Mouse (Mus musculus): ENCODE results near the gene Zc3hav1l.

Gene Zc3hav1l

DNA sequence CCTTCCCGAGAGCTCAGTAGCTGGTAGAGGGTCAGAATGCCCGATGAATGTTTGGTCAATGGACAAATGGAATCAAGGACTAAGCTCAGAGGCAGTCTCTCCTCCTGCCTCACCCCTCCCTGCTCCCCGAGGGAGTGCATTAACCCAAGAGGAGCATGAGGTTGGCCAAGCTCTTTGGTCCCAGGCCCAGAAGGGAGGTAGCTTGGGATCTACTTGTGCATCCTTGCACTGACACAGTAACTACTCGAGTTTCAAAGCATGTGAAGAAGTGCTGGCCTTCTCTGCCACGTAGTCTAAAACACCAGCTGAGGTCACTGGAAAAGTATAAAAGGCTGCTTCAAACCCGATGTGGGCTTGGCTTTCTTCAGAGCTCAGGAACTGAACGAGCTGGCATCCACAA, 34.6 kb downstream of the Zc3hav1l start:
- in situ Hi-C loops (cut with MboI, MseI) = no loop called here

DNA sequence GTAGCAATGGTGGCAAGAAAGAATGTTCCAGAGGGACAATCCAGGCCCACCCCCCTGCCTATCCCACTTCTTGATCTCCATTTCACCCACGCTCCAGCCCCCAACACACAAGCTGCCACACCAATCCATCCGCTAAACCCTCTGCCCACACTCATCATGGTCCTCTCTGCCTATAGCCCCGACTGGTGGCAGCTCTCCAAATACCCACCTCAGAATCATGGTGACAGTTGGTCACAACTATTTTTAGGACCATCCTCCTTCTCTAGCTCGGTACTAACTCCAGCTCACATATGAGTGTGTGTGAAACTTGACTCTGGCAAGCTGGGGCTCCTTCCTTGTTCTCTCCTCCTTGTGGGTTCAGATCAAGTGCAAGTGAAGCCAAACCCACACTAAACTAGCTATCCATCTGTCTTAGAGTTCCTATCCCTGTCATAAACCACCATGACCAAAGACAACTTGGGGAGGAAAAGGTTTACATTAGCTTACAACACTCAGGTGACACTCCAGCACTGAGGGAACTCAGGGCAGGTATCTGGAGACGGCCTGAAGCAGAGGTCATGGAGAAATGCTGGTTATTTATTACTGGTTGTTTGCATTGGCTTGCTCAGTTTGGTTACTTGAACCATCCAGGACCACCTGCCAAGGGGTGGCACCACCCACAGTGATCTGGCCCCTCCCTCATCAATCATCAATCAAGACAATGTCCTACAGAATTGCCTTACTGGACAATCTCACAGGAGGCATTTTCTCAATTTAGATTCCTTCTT, 35.5 kb downstream of the Zc3hav1l start:
- in situ Hi-C loops (cut with MboI, MseI) = no loop called here

- in situ Hi-C loops (cut with MboI, MseI) = no loop called here
Measured at GRCm38 (mm10) chr6:38261877-38262276, 37.2 kb downstream of the Zc3hav1l start.

GRCm38 (mm10) chr6:38257506-38257905, 41.6 kb downstream of the Zc3hav1l start:
- in situ Hi-C loops (cut with MboI, MseI) = no loop called here

- in situ Hi-C loops (cut with MboI, MseI) = no loop called here
Measured at GRCm38 (mm10) chr6:38256793-38257192, 42.3 kb downstream of the Zc3hav1l start.

DNA sequence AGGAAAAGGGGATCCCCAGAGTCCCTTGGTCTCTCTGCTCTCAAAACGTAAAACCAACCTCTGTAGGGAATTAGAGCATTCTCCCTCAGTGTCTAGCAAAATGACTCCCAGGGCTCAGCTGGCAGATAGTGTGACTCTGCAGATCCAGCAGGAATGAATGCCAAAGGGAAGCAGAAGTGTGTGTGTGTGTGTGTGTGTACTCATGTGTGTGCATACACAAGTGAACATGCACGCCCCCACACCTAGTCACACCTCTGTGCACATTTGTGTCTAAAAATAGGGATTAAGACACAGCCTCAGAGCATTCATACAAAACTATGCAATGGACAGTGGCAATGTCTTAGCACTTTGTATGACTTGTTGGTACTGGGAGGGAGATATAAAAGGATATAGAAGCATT, 43.3 kb downstream of the Zc3hav1l start:
- in situ Hi-C loops (cut with MboI, MseI) = no loop called here

DNA sequence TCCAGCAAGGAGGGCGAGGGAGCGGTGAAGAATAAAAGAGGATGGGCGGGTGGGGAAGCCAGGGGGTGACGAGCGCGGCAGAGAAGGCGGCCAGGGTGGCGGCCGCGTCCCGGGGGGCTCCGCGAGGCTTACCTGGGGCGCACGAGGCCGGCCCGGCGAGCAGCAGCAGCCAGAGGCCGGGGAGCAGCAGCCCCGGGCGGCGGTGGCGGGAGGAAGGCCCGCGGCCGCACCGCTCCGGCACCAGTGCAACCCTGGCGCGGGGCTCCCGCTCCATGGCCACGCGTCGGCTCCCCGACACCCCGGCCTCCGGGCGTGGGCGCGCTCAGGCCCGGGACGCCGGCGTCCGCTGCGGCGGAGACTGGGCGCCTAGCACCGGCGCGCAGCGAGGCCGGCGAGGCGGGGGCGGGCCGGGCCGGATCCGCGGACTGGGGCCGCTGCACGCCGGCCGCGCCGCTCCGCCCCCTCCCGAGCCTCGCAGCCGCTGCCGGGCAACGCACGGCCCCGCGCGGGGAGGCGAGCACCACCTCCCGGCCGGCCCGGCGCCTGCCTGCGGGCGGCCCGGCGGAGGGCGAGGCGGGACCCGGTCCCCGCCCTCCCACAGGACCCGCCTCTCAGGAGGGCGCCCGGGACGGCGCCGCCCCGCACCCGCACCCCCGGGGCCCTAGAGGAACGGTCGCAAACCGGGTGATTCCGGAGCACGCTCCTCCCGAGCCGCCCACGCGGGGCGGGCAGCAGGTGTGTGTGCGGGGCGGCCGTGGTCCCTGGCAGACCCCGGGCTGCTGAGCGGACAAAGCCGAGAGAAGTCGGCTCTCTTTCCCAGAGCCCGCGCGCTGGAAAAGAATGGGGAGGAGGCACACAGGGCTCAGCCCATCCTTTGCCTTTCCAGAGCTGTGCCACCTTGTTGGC, 45.1 kb downstream of the Zc3hav1l start, which contains the start of gene D630045J12Rik:
TSS of gene D630045J12Rik (minus strand) at position 274 of the 906 bp plus-strand sequence.
- in situ Hi-C loops (cut with MboI, MseI) = loop anchor here (5.0 kb wide), 1 partner anchor 87 kb away; no protein-coding TSS in a partner anchor

- in situ Hi-C loops (cut with MboI, MseI) = loop anchor here (5.0 kb wide), 1 partner anchor 86 kb away; no protein-coding TSS in a partner anchor
Measured at GRCm38 (mm10) chr6:38252766-38253735, 46.0 kb downstream of the Zc3hav1l start.

GRCm38 (mm10) chr6:38252139-38252538, 46.9 kb downstream of the Zc3hav1l start:
- in situ Hi-C loops (cut with MboI, MseI) = loop anchor here (5.0 kb wide), 1 partner anchor 85 kb away; no protein-coding TSS in a partner anchor

DNA sequence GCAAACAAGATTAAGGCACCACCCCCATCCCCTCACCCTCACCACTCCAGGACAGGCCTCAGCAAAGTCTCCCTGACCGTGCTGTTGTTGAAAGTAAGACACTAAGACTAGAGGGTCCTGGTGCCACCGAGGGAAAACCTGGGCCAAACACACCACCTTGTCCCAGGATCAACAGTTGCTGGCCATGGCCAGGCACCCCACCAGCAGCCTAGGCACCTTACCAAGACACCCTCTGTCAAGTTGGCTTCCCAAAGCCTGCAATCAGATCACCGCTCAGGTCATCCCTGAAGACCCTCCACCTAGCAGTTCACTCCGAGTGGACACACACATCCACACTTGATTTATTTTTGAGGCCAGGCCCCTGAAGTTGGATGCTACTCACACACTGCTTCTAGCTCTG, 47.6 kb downstream of the Zc3hav1l start:
- in situ Hi-C loops (cut with MboI, MseI) = loop anchor here (5.0 kb wide), 1 partner anchor 84 kb away; no protein-coding TSS in a partner anchor

DNA sequence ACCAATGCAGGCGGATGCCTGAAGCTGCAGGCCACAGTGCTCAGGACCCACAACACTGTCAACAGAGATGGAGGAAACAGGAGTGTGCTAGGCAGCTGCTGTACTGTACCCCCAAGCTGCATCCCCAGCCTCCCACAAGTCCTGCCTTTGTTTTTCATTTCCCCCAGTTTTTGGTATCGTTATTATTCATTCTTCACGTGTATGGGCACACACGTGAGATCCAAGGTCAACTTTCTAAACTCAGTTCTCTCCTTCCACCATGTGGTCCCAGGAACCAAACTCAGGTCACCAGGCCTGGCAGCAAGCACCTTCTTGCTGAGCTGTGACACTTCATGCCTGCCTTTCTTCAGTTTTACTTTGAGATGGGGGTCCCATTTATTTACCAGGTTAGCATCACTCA, 51.7 kb downstream of the Zc3hav1l start:
- in situ Hi-C loops (cut with MboI, MseI) = no loop called here

GRCm38 (mm10) chr6:38244806-38245205, 54.3 kb downstream of the Zc3hav1l start:
- in situ Hi-C loops (cut with MboI, MseI) = no loop called here

DNA sequence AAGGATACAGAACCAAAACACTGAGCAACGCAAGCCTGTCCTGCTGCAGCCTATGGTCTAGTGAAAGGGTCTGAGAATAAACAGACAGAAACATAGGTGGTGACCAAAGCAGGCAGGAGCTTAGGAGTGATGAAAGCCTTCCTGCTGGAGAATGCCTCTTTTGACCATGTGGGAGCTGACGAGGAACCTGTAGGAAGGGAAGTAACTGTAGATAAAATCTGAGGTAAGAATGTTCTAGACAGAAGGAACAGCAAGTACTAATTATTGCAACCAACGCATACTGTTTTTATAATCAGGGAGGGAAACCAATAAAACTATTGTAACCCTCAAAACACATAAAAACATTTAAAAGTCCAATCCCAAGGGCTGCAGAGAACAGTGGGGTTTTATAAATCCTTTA, 54.9 kb downstream of the Zc3hav1l start:
- in situ Hi-C loops (cut with MboI, MseI) = no loop called here

- in situ Hi-C loops (cut with MboI, MseI) = no loop called here
Measured at GRCm38 (mm10) chr6:38242833-38243232, 56.2 kb downstream of the Zc3hav1l start.

- in situ Hi-C loops (cut with MboI, MseI) = no loop called here
Measured at GRCm38 (mm10) chr6:38242295-38242830, 56.7 kb downstream of the Zc3hav1l start.

- in situ Hi-C loops (cut with MboI, MseI) = no loop called here
Measured at GRCm38 (mm10) chr6:38241508-38241907, 57.6 kb downstream of the Zc3hav1l start.

DNA sequence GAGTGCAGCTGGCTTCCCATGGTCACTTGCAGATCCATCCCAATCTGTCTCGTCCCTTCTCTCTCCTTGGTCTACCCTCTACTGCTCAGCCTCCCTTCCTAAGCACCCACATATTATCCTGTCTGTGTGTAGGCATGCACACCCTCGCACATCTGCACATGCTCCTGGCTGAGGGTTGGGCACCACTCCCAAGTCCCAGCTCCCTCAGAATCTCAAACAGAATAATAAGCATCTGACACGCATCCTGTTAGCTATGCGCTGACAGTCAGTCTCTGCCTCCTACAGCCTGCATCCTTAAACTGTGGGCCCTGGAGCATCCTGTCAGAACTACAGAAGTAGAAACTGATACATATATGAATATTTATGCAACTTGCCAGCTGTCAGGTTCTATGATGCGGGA, 58.4 kb downstream of the Zc3hav1l start:
- in situ Hi-C loops (cut with MboI, MseI) = no loop called here

GRCm38 (mm10) chr6:38238382-38238781, 60.7 kb downstream of the Zc3hav1l start:
- in situ Hi-C loops (cut with MboI, MseI) = no loop called here

Measured in T-helper 1 cell (primary cell).